Comparison of ENCODE assay signal across 8 mouse cellular contexts in genomic region chr11:93954738-93955255, GRCm38 (mm10). TPM values are rescaled to one million over a fixed set of nuclear protein-coding genes. Genes with fewer than 3 reads are reported as not detected.
A peak's percentile ranks its signal among the peaks of the same experiment; 100 is the strongest.
DNase-seq lines count a peak whose midpoint lies in the region; ATAC-seq and TF ChIP-seq lines count a peak whose summit lies in the region.

No protein-coding gene starts in this region.

- TF ChIP-seq CTCF in testis, adult 2 months (IDR thresholded peaks at IDR 0.05; ENCODE audit: control insufficient read depth, insufficient read depth, insufficient replicate concordance, low read depth, low read length), result no peak

- peak; percentile 47; the same call in 1 of the 2 replicates for TF ChIP-seq POLR2A in testis, adult 2 months (IDR thresholded peaks at IDR 0.05; ENCODE audit: control insufficient read depth, low read depth, low read length)

- peak overlapping the region; percentile 81 for H3K9ac ChIP-seq in limb, embryonic 13.5 days
- peak overlapping the region; percentile 58 for H3K9ac ChIP-seq in stomach, embryonic 14.5 days (replicated peaks; ENCODE audit: low read depth, low read length)

- WGBS in limb, embryonic 13.5 days, result 48% methylated on average over 13 of the region's 13 CpGs
- WGBS in stomach, embryonic 14.5 days, result 45% methylated on average over 13 of the region's 13 CpGs

- H3K4me3 ChIP-seq in erythroblast, embryonic 14.5 days (replicated peaks), result peak overlapping the region; percentile 69
- H3K4me3 ChIP-seq in testis, adult 2 months (ENCODE audit: control insufficient read depth, low read depth, low read length), result peak overlapping the region; percentile 92
- H3K4me3 ChIP-seq in limb, embryonic 13.5 days, result peak overlapping the region; percentile 75
- peak overlapping the region; percentile 63 for H3K4me3 ChIP-seq in stomach, embryonic 14.5 days (ENCODE audit: low read depth, low read length)

- DNase-seq in testis, postnatal 14 days (ENCODE audit: low spot score), result no peak

- peak overlapping the region; percentile 92 for H3K4me2 ChIP-seq in limb, embryonic 13.5 days (replicated peaks)
- H3K4me2 ChIP-seq in stomach, embryonic 14.5 days (replicated peaks; ENCODE audit: low read depth, low read length), result peak overlapping the region; percentile 84

- H3K27me3 ChIP-seq in erythroblast, embryonic 14.5 days (ENCODE audit: control insufficient read depth), result peaks cover 7% of the 10 kb centered on the region
- H3K27me3 ChIP-seq in testis, adult 2 months (ENCODE audit: control insufficient read depth, insufficient read depth, low read length), result no peaks in the 10 kb centered on the region
- no peaks in the 10 kb centered on the region for H3K27me3 ChIP-seq in limb, embryonic 13.5 days
- H3K27me3 ChIP-seq in stomach, embryonic 14.5 days (ENCODE audit: control insufficient read depth, insufficient read depth, low read length), result no peaks in the 10 kb centered on the region

- peaks cover 28% of the 10 kb centered on the region for H3K4me1 ChIP-seq in erythroblast, embryonic 14.5 days (ENCODE audit: control insufficient read depth)
- H3K4me1 ChIP-seq in testis, adult 2 months (ENCODE audit: control insufficient read depth, insufficient read depth, low read length), result peaks cover 16% of the 10 kb centered on the region
- H3K4me1 ChIP-seq in limb, embryonic 13.5 days, result peaks cover 34% of the 10 kb centered on the region
- peaks cover 21% of the 10 kb centered on the region for H3K4me1 ChIP-seq in stomach, embryonic 14.5 days (ENCODE audit: control insufficient read depth, insufficient read depth, low read length)

- peak overlapping the region; percentile 90 for H3K27ac ChIP-seq in testis, adult 2 months (ENCODE audit: control insufficient read depth, insufficient read depth, low read depth, low read length)
- peak overlapping the region; percentile 91 for H3K27ac ChIP-seq in limb, embryonic 13.5 days
- H3K27ac ChIP-seq in stomach, embryonic 14.5 days (ENCODE audit: low read length), result peak overlapping the region; percentile 87

- H3K9me3 ChIP-seq in erythroblast, embryonic 14.5 days (ENCODE audit: control insufficient read depth, low read length), result no peaks in the 10 kb centered on the region
- no peaks in the 10 kb centered on the region for H3K9me3 ChIP-seq in limb, embryonic 13.5 days
- H3K9me3 ChIP-seq in stomach, embryonic 14.5 days (ENCODE audit: control insufficient read depth, low read depth, low read length), result no peaks in the 10 kb centered on the region

- peaks cover 26% of the 10 kb centered on the region for H3K36me3 ChIP-seq in erythroblast, embryonic 14.5 days (ENCODE audit: control insufficient read depth)
- H3K36me3 ChIP-seq in testis, adult 2 months (ENCODE audit: control insufficient read depth, insufficient read depth, low read length), result no peaks in the 10 kb centered on the region
- H3K36me3 ChIP-seq in limb, embryonic 13.5 days, result peaks cover 66% of the 10 kb centered on the region
- peaks cover 54% of the 10 kb centered on the region for H3K36me3 ChIP-seq in stomach, embryonic 14.5 days (ENCODE audit: control insufficient read depth, insufficient read depth, low read length)

- no peak for ATAC-seq in erythroblast, adult 5-6 weeks (replicated peaks; ENCODE audit: low FRiP score, poor library complexity, severe bottlenecking)
- ATAC-seq in limb, embryonic 13.5 days (ENCODE audit: low FRiP score, low read depth), result no peak
- no peak; the same call in 1 of the 2 replicates for ATAC-seq in stomach, embryonic 14.5 days (ENCODE audit: insufficient number of reproducible peaks, insufficient read depth, low FRiP score, low read depth)
- ATAC-seq in monocyte, adult 5-6 weeks (replicated peaks; ENCODE audit: insufficient number of reproducible peaks, low FRiP score, low TSS enrichment, poor library complexity, severe bottlenecking), result no peak
- ATAC-seq in granulocyte monocyte progenitor cell, adult 5-6 weeks (replicated peaks; ENCODE audit: poor library complexity, severe bottlenecking), result no peak; the same call in 1 of the 2 replicates

RNA-seq across cellular contexts. Expression of gene Nme2, which starts 1.3 kb away (rescaled TPM):
- polyA plus RNA-seq in erythroblast, embryonic 14.5 days (2012), result 1.4 and 1.7 TPM in 2 replicates
- 53.4 and 89.2 TPM in 2 replicates for total RNA-seq in erythroblast, adult 5-6 weeks (2015; ENCODE audit: low replicate concordance)
- total RNA-seq in erythroblast, adult 5-6 weeks (2017; ENCODE audit: low replicate concordance), result 11.8 and 32.5 TPM in 2 replicates
- 52.8 and 55.1 TPM in 2 replicates for polyA plus RNA-seq in testis, adult 2 months (2012; rRNA removed)
- polyA plus RNA-seq in limb, embryonic 13.5 days (2015; fragmentation: Nextera tagmentation; extraction: Ambion mirVana), result 289 and 307 TPM in 2 replicates
- 235 and 237 TPM in 2 replicates for polyA plus RNA-seq in stomach, embryonic 14.5 days (2014; fragmentation: Nextera tagmentation; extraction: Ambion mirVana)
- total RNA-seq in monocyte, adult 5-6 weeks (2017), result 112 to 158 TPM (median 145 TPM) in 3 replicates
- total RNA-seq in granulocyte monocyte progenitor cell, adult 5-6 weeks (2014; fragmentation: Nextera tagmentation), result 640 and 684 TPM in 2 replicates
- 250 and 253 TPM in 2 replicates for total RNA-seq in granulocyte monocyte progenitor cell, adult 5-6 weeks (2017)

RNA-seq across cellular contexts. Expression of gene Gm20390, which starts 13.3 kb away (rescaled TPM):
- 9.9 and 13.0 TPM in 2 replicates for polyA plus RNA-seq in erythroblast, embryonic 14.5 days (2012)
- total RNA-seq in erythroblast, adult 5-6 weeks (2015; ENCODE audit: low replicate concordance), result 22.7 TPM in 1 of 2 replicates, not detected in the other
- total RNA-seq in erythroblast, adult 5-6 weeks (2017; ENCODE audit: low replicate concordance), result 0.68 and 3.9 TPM in 2 replicates
- polyA plus RNA-seq in testis, adult 2 months (2012; rRNA removed), result 17.1 and 19.8 TPM in 2 replicates
- 400 and 424 TPM in 2 replicates for polyA plus RNA-seq in limb, embryonic 13.5 days (2015; fragmentation: Nextera tagmentation; extraction: Ambion mirVana)
- polyA plus RNA-seq in stomach, embryonic 14.5 days (2014; fragmentation: Nextera tagmentation; extraction: Ambion mirVana), result 357 and 372 TPM in 2 replicates
- 1.9 TPM in 1 of 3 replicates, not detected in the others for total RNA-seq in monocyte, adult 5-6 weeks (2017)
- total RNA-seq in granulocyte monocyte progenitor cell, adult 5-6 weeks (2014; fragmentation: Nextera tagmentation), result 112 and 180 TPM in 2 replicates
- total RNA-seq in granulocyte monocyte progenitor cell, adult 5-6 weeks (2017), result not detected in 2 replicates

RNA-seq across cellular contexts. Expression of gene Nme1, which starts 13.5 kb away (rescaled TPM):
- polyA plus RNA-seq in erythroblast, embryonic 14.5 days (2012), result 11.0 and 13.0 TPM in 2 replicates
- total RNA-seq in erythroblast, adult 5-6 weeks (2015; ENCODE audit: low replicate concordance), result 11.9 and 60.4 TPM in 2 replicates
- total RNA-seq in erythroblast, adult 5-6 weeks (2017; ENCODE audit: low replicate concordance), result 16.6 and 19.9 TPM in 2 replicates
- 51.5 and 54.6 TPM in 2 replicates for polyA plus RNA-seq in testis, adult 2 months (2012; rRNA removed)
- polyA plus RNA-seq in limb, embryonic 13.5 days (2015; fragmentation: Nextera tagmentation; extraction: Ambion mirVana), result 141 and 162 TPM in 2 replicates
- polyA plus RNA-seq in stomach, embryonic 14.5 days (2014; fragmentation: Nextera tagmentation; extraction: Ambion mirVana), result 154 and 155 TPM in 2 replicates
- 13.8 to 34.0 TPM (median 18.0 TPM) in 3 replicates for total RNA-seq in monocyte, adult 5-6 weeks (2017)
- 78.3 and 96.2 TPM in 2 replicates for total RNA-seq in granulocyte monocyte progenitor cell, adult 5-6 weeks (2014; fragmentation: Nextera tagmentation)
- 178 and 237 TPM in 2 replicates for total RNA-seq in granulocyte monocyte progenitor cell, adult 5-6 weeks (2017)

RNA-seq across cellular contexts. Expression of gene Spag9, which starts 41.1 kb away (rescaled TPM):
- polyA plus RNA-seq in erythroblast, embryonic 14.5 days (2012), result 0.17 and 0.21 TPM in 2 replicates
- 9.2 and 18.3 TPM in 2 replicates for total RNA-seq in erythroblast, adult 5-6 weeks (2015; ENCODE audit: low replicate concordance)
- 24.3 and 25.9 TPM in 2 replicates for total RNA-seq in erythroblast, adult 5-6 weeks (2017; ENCODE audit: low replicate concordance)
- polyA plus RNA-seq in testis, adult 2 months (2012; rRNA removed), result 17.7 and 18.8 TPM in 2 replicates
- polyA plus RNA-seq in limb, embryonic 13.5 days (2015; fragmentation: Nextera tagmentation; extraction: Ambion mirVana), result 42.6 and 44.1 TPM in 2 replicates
- polyA plus RNA-seq in stomach, embryonic 14.5 days (2014; fragmentation: Nextera tagmentation; extraction: Ambion mirVana), result 61.7 and 63.4 TPM in 2 replicates
- 140 to 171 TPM (median 156 TPM) in 3 replicates for total RNA-seq in monocyte, adult 5-6 weeks (2017)
- 25.3 and 42.8 TPM in 2 replicates for total RNA-seq in granulocyte monocyte progenitor cell, adult 5-6 weeks (2014; fragmentation: Nextera tagmentation)
- total RNA-seq in granulocyte monocyte progenitor cell, adult 5-6 weeks (2017), result 51.1 and 59.8 TPM in 2 replicates

Comparison
In these comparisons a context has a peak if more than half of its experiments do, and no peak if none do; other contexts are left out.
1. RNA of gene Nme2, which starts 1.3 kb away (polyA plus RNA-seq): 289 to 307 TPM in limb, embryonic 13.5 days, 235 to 237 TPM in stomach, embryonic 14.5 days and 52.8 to 55.1 TPM in testis, adult 2 months; 1.4 to 1.7 TPM in erythroblast, embryonic 14.5 days; every median in the first group is over 10 times any median in the second.
2. RNA of gene Gm20390, which starts 13.3 kb away (polyA plus RNA-seq): 400 to 424 TPM in limb, embryonic 13.5 days and 357 to 372 TPM in stomach, embryonic 14.5 days; 17.1 to 19.8 TPM in testis, adult 2 months and 9.9 to 13.0 TPM in erythroblast, embryonic 14.5 days; every median in the first group is over 10 times any median in the second.
3. Peak in every context shown above with its lines, with median percentiles within 50 percentile points of each other: H3K4me3 ChIP-seq and H3K27ac ChIP-seq.